Mouse (Mus musculus): ENCODE measurements around the gene Pigk. TPM values are rescaled to one million over a fixed set of nuclear protein-coding genes. Genes with fewer than 3 reads are reported as not detected.

The Pigk gene
- polyA plus RNA-seq, 1 experiment = 0.65 TPM

DNA sequence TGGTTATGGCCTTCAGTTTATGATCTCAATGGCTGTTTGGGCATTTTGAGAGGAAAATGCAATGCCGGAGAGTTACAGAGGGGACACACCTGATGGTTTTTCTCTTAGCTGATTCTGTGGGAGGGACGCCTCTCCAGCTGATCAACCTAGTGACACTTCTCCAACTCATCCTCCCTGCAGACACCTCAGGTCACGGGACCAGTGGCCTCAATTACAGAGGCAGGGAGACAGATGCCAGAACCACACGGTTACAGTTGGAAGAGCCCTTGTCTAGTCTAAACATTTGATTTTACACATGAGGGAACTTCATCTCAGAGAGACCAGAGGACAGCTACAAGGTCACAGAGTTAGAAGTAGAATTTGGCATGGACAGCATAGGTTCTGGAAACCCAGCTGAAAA lies 197.7 kb downstream of the Pigk start:
- no peak overlapping the region for H3K4me3 ChIP-seq (replicated peaks)
- TF ChIP-seq TAL1 (IDR thresholded peaks at IDR 0.05; ENCODE audit: low read length) (no peak), GATA1 (IDR thresholded peaks at IDR 0.05; ENCODE audit: low read length) (no peak)
- H3K36me3 ChIP-seq (ENCODE audit: control insufficient read depth) = no peaks in the 10 kb centered on the region
- H3K9me3 ChIP-seq (ENCODE audit: control insufficient read depth, low read length) = no peaks in the 10 kb centered on the region
- no peaks in the 10 kb centered on the region for H3K27me3 ChIP-seq (ENCODE audit: control insufficient read depth)
- no peaks in the 10 kb centered on the region for H3K4me1 ChIP-seq (ENCODE audit: control insufficient read depth)

DNA sequence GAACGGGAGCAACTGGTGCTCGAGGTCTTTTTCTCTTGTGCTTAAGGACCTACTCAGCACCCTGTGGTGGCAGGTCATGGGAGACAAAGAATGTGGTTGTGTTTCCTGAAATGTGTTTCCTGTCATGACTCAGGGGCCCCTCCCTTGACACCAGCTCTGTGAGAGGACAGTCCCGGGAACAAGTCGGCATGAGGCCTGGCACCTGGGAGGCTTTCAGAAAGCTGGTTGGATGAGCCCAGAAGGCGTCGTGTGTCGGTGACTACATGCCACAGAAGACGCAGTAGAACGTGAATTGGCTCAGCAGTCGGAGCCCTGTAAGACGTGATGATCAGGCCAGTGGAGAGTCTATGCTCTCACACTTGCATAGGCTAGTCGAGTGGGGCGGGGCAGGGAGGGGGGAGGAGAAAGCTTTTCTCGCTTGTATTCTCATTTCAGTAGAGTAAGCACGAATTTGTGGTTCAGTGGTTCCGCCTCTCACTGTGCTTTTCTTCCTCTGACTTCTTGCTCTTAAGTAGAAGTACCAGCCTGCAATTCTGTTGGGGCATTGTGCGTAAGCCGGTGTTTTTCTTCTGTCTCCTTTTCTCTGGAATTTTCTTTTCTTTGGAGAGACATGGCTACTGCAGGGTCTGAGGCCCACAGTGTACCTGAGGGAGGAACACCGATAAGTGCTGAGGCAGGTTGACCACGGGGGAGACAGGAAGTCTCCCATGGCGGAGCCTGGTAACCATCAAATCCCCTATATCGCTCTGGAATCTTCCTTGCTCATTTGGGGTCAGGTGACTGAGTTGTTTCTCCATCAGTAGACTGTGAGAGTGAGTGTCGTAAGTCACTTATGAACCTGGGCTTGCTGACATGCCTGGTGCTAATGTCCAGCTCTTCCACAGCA lies 198.6 kb downstream of the Pigk start:
- no peaks in the 10 kb centered on the region for H3K36me3 ChIP-seq (ENCODE audit: control insufficient read depth)
- no peak overlapping the region for H3K4me3 ChIP-seq (replicated peaks)
- H3K9me3 ChIP-seq (ENCODE audit: control insufficient read depth, low read length) = no peaks in the 10 kb centered on the region
- TF ChIP-seq TAL1 (IDR thresholded peaks at IDR 0.05; ENCODE audit: low read length) (no peak), GATA1 (IDR thresholded peaks at IDR 0.05; ENCODE audit: low read length) (no peak)
- no peaks in the 10 kb centered on the region for H3K27me3 ChIP-seq (ENCODE audit: control insufficient read depth)
- no peaks in the 10 kb centered on the region for H3K4me1 ChIP-seq (ENCODE audit: control insufficient read depth)

DNA sequence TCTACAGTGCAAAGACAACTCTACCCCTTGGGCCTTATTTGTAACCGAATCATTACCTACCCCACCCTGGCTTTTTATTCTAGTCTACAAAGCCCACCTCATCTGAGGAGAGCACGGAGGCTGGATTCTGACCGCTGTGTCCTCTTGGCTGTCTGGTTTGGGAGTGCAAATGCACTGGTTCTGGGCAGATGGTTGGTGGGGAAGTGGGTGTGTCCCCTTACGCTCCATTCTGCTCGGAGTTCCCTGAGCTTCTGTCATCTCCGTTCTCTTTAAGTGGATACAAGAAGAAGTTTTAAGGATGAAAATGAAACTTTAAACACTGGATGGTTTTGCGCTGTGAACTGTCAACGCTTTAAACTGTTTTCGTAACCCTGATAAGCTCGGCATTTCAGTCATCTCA lies 199.2 kb downstream of the Pigk start:
- H3K4me1 ChIP-seq (ENCODE audit: control insufficient read depth) = no peaks in the 10 kb centered on the region
- H3K36me3 ChIP-seq (ENCODE audit: control insufficient read depth) = no peaks in the 10 kb centered on the region
- no peaks in the 10 kb centered on the region for H3K27me3 ChIP-seq (ENCODE audit: control insufficient read depth)
- H3K4me3 ChIP-seq (replicated peaks) = no peak overlapping the region
- H3K9me3 ChIP-seq (ENCODE audit: control insufficient read depth, low read length) = no peaks in the 10 kb centered on the region
- no peak for TF ChIP-seq GATA1 (IDR thresholded peaks at IDR 0.05; ENCODE audit: low read length)
- TF ChIP-seq TAL1 (IDR thresholded peaks at IDR 0.05; ENCODE audit: low read length) = no peak

DNA sequence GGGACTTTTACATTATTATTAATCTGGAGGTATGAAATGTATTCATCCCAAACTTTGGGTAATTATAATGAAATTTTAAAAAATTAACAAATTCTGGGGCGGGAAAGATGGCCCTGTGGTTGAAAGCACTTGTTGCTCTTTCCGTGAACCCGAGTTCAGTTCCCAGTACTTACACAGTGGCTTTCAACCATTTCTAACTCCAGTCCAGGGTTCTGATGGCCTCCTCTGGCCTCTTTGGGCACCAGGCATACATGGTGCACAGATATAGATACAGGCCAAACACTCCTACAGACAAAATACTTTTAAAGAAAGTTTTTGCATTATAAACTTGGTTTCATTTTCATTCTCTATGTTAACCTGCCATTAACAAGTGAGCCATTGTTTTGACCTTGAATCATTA lies 199.7 kb downstream of the Pigk start:
- H3K4me1 ChIP-seq (ENCODE audit: control insufficient read depth) = no peaks in the 10 kb centered on the region
- no peaks in the 10 kb centered on the region for H3K27me3 ChIP-seq (ENCODE audit: control insufficient read depth)
- no peak overlapping the region for H3K4me3 ChIP-seq (replicated peaks)
- no peaks in the 10 kb centered on the region for H3K36me3 ChIP-seq (ENCODE audit: control insufficient read depth)
- no peaks in the 10 kb centered on the region for H3K9me3 ChIP-seq (ENCODE audit: control insufficient read depth, low read length)
- TF ChIP-seq GATA1 (IDR thresholded peaks at IDR 0.05; ENCODE audit: low read length) = no peak
- no peak for TF ChIP-seq TAL1 (IDR thresholded peaks at IDR 0.05; ENCODE audit: low read length)

DNA sequence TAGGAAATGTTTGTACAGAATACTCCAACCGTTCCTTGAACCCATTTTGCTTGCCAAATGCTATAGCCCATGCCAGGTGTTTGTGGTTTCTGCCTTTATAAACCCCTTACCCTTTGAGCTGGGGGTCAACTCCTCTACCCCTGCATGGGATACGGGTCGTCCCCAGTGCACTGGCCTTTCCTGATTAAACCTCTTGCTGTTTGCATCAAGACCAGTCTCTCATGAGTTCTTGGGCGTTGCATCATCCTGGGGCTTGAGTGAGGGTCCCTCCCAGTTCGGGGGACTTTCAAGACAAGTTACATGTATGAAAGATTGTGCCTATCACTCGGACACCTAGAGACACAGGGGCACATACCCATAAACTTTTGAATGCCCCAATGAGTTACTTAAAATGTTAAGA lies 200.5 kb downstream of the Pigk start:
- H3K36me3 ChIP-seq (ENCODE audit: control insufficient read depth) = no peaks in the 10 kb centered on the region
- H3K9me3 ChIP-seq (ENCODE audit: control insufficient read depth, low read length) = no peaks in the 10 kb centered on the region
- H3K4me1 ChIP-seq (ENCODE audit: control insufficient read depth) = no peaks in the 10 kb centered on the region
- H3K27me3 ChIP-seq (ENCODE audit: control insufficient read depth) = no peaks in the 10 kb centered on the region
- TF ChIP-seq GATA1 (IDR thresholded peaks at IDR 0.05; ENCODE audit: low read length) = no peak
- TF ChIP-seq TAL1 (IDR thresholded peaks at IDR 0.05; ENCODE audit: low read length) = no peak
- H3K4me3 ChIP-seq (replicated peaks) = no peak overlapping the region

DNA sequence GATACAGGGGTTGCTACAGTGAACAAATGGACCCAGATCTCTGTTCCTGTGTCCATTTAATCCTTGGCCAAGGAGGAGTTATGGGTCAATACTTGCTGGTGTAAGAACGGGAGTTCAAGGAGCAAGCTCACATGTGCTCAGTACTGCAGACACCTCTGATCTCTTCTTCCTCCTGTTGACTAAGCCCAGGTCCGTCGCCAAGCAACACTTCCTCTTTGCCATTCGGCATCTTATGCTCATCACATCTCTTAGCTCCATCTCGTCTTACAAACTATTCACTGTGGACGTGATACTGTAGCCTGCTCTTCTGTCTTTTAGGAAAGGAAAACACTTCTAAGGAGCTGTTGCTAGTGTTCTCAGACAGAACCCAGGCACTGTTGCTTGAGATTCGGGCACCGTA lies 203.7 kb downstream of the Pigk start:
- no peaks in the 10 kb centered on the region for H3K36me3 ChIP-seq (ENCODE audit: control insufficient read depth)

DNA sequence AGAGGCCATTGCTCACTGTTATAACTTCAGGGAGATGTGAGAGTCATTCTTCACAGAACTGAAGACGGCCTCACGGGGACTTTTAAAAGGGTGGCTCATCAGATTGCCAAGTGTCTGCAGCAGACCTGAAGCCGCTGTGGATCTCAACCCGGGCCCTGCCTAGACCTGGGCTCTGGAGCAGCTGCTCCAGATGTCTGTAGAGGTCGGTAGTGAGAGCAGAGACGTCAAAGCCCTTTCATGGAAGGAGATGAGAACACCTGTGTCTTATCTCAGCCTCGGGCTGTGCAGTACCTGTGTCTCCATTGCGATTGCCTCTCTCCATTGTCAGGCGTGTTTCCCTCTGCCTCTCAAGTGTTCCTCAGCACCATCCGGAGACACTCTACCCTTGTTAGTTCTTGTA lies 205.2 kb downstream of the Pigk start:
- Histone ChIP-seq H3K9me3 (ENCODE audit: control insufficient read depth, low read length) (no peaks in the 10 kb centered on the region), H3K27me3 (ENCODE audit: control insufficient read depth) (no peaks in the 10 kb centered on the region), H3K36me3 (ENCODE audit: control insufficient read depth) (no peaks in the 10 kb centered on the region), H3K4me3 (replicated peaks) (no peak overlapping the region), H3K4me1 (ENCODE audit: control insufficient read depth) (no peaks in the 10 kb centered on the region)
- TF ChIP-seq TAL1 (IDR thresholded peaks at IDR 0.05; ENCODE audit: low read length) = no peak
- TF ChIP-seq GATA1 (IDR thresholded peaks at IDR 0.05; ENCODE audit: low read length) = no peak

More for the DNA sequence above, 203.7 kb downstream of the Pigk start:
- Histone ChIP-seq H3K27me3 (ENCODE audit: control insufficient read depth) (no peaks in the 10 kb centered on the region), H3K4me3 (replicated peaks) (no peak overlapping the region), H3K9me3 (ENCODE audit: control insufficient read depth, low read length) (no peaks in the 10 kb centered on the region), H3K4me1 (ENCODE audit: control insufficient read depth) (no peaks in the 10 kb centered on the region)
- TF ChIP-seq TAL1 (IDR thresholded peaks at IDR 0.05; ENCODE audit: low read length) = no peak
- no peak for TF ChIP-seq GATA1 (IDR thresholded peaks at IDR 0.05; ENCODE audit: low read length)

DNA sequence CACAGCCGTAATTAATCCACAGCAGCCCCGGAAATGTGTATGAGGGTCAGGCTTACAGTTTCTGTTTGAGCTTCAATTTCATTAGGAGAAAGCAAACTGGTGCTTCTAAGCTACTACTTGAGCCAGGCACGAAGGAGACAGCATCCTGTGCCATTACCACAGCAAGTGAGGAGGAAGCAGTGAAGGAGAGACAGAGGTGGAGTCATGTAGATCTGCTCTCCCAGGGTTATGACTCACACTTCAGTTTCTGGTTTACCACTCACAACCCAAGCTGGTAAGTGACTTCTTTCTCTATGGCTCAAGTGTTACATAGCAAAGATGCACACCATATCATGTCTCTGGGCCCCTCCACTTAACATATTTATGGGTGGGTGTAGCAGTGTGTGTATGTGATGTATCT lies 206.5 kb downstream of the Pigk start:
- Histone ChIP-seq H3K4me1 (ENCODE audit: control insufficient read depth) (no peaks in the 10 kb centered on the region), H3K4me3 (replicated peaks) (no peak overlapping the region), H3K9me3 (ENCODE audit: control insufficient read depth, low read length) (no peaks in the 10 kb centered on the region), H3K36me3 (ENCODE audit: control insufficient read depth) (no peaks in the 10 kb centered on the region), H3K27me3 (ENCODE audit: control insufficient read depth) (no peaks in the 10 kb centered on the region)
- TF ChIP-seq TAL1 (IDR thresholded peaks at IDR 0.05; ENCODE audit: low read length) (no peak), GATA1 (IDR thresholded peaks at IDR 0.05; ENCODE audit: low read length) (no peak)

DNA sequence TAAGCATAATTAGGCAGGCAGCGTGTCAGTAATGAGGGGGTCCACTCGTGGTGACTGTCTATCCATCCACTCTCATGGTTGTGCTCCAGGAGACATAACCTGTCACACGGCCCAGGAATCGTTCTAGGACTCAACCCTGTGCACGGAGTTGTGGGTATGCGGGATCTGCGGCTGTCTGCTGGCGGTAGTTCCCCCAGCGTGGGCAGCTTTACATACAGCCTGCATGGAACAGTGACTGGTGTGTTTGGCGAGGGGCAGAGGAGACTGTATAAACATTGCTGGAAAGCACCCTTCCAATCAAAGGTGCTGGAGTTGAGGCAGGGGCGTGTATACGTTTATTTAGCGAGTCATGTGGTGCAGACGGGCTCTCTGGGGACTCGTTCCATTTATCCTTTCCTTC lies 209.6 kb downstream of the Pigk start:
- no peaks in the 10 kb centered on the region for H3K27me3 ChIP-seq (ENCODE audit: control insufficient read depth)
- H3K4me3 ChIP-seq (replicated peaks) = no peak overlapping the region
- TF ChIP-seq TAL1 (IDR thresholded peaks at IDR 0.05; ENCODE audit: low read length) (no peak), GATA1 (IDR thresholded peaks at IDR 0.05; ENCODE audit: low read length) (no peak)
- no peaks in the 10 kb centered on the region for H3K9me3 ChIP-seq (ENCODE audit: control insufficient read depth, low read length)
- H3K4me1 ChIP-seq (ENCODE audit: control insufficient read depth) = peaks cover under 1% of the 10 kb centered on the region; the same call in 1 of the 2 replicates
- H3K36me3 ChIP-seq (ENCODE audit: control insufficient read depth) = no peaks in the 10 kb centered on the region

All from erythroblast, embryonic 14.5 days (primary cell).